Mouse (Mus musculus) embryo, embryonic 11.5 days (tissue): Measurements from ENCODE around the gene Ftcd.

Source experiments
- DNase-seq: peaks from one replicate; pipeline ENCODE4 v3.0.0-alpha.2; 2012; ENCODE audit warnings: low read depth, low spot score

Gene Ftcd

DNA sequence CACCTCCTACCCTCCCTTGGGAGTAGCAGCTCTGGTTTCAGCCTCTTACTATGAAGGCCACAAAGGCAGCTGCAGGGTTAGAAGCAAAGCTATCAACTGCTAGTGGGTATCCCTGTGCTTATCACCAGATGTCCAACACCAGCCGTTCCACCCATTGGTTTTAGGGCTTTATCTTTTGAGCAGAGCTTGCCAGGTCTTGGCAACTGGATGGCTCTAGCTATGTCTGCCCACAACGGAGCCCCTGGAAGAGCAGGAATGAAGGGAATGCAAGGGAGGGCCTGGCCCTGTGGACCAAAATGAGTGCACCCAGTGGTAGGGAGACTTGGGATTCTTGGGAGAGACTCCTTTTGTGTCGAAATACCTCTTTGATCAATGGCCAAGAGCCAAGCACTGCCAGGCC is 27.2 kb downstream of the Ftcd start:
- no peak for DNase-seq

DNA sequence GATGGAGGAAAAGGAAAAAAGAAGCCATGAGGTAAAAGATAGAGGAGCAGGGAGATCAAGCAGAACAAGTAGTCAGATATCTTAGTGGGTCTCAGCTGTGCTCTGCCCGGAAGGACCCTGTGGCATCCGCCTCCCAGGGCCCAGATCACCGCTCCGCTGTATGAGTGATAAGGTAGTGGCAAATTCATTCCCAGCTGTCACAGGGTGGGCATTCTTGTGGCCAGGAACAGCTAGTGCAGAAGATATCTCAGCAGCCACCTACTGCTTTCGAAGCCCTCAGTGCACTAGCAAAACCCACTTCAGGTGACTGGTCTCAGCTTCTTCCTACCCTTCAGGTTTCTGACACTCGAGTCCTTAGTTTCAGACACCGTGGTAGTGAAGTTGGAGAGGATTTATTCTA is 37.0 kb downstream of the Ftcd start:
- no peak for DNase-seq

DNA sequence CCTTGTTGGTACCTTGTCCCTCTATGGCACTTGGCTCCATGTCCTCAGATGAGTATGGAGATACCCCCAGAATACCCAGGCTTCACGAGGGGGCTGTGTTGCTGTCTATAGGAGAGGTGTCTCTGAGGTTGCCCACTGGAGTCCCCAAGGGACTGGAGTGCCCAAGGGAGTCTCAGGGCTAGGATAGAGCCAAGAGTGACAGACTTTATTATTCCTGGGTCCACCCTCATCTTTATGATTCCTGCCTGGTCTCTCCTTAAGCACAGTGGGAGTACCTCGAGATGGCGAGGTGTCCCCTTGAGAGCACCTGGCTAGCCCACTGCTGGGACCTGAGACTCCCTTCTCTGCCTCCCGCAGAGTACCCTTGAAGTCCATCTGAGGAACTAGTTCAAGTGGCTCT is 47.0 kb downstream of the Ftcd start:
- DNase-seq, result no peak

DNA sequence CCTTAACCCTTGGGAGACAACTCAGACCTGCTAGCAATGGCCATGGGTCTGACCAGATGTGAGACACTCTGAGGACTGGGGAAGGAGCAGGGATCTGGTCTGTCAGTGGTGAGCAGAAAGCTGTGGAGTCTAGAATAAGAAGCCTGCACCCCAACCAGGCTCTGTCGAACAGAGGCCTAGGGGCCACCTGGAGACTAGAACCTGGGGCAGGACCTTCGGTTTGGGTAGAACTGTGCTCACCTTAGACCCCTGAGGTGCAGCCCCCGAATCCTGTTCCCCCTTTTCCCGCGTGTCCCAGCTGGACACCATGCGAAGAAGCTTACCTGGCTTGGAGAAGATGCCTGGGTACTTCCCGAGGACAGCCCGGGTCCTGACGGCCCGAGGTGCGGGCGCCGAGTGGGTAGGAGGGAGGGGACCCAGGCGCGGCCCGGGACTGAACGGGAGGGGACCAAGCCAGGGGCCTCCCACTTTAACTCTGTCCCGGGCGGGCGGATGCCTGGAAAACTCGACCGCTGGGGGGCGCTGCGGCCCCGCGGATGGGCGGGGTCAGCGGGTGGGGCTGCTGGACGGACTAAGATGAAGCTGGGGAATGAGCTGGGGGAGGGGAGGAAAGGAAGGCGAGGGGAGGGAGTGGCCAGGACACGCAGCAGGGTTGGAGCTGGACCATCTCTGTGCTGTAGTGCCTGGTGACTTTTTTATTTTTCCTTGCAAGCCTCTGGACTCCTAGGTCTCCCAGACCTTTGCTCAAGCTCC is 47.7 kb downstream of the Ftcd start, which contains the start of gene Col6a2:
Gene Col6a2, minus strand, starts transcription at position 703 of the 753 bp plus-strand sequence.
- DNase-seq, result peak; percentile 80

DNA sequence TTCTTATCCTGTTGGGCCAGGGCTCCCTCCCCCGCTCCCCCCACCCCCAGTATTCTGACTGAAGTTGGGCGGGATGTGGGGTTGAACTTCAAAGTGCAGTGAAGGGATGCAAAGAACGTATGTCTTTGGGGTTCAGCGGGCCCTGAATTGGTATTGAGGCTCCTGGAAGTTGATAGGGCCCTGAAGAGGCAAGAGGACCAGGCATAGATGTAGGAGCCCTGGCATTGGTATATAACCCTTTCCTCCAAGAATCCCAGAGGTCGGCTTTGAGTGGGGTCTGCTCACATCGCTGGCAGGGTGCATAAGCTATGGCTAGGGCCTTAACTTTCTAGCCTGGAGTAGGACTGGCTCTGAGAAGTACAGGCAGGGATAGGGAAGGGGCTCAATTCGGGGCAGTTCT is 48.3 kb downstream of the Ftcd start:
- no peak for DNase-seq

DNA sequence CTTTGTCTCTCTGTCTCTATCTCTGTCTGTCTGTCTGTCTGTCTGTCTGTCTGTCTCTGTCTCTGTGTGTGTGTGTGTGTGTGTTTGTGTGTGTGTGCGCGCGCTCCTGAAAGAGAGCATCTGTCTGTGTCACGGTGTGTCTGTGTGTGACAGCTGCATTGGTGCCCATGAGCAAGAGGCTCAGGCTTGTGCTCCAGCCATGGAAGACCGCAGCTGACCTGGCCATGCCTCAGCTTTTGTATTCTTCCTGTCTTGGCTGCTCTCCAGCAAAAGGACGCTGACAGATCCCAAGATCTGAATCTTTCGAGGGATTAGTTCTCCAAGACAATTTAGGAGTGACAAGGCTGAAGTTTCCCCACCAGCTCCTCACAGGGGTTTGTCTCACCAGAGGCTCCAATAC is 49.5 kb downstream of the Ftcd start:
- DNase-seq, result no peak

DNA sequence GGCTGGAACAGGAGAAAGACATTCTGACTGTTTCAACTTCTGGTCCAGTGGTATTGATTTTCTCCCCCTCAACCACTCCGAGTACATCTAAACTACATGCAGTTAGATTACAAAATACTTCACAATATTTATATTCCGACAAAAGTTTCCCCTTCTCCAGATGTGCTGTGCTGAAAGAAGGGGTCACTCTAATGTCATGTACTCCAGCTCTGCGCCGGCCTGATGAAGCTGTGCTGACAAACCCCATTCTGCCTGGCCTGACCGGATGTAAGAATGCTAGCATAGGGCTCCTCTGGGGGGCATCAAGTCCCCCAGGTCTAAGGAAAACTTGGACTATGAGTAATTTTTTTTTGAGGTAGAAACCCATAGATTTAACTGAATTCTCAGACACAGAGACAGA is 52.3 kb downstream of the Ftcd start:
- DNase-seq, result no peak

DNA sequence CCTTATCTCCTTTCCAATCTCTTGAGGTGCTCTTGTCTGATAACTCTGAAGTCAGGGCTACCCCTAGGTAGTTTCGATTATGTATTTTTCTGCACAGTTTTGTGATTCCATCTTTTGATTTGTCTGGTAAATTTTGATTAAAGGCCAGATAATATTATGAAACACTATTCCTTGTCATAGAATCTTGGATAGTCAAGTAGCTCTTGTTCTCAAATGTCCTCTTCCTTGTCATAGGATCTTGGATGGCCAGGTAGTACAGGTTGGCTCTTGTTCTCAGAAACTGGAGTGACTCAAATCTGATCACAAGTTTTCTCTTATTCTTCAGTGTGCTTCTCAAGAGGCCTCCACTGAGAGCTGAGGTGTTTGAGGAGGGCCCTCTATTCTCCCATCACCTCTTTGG is 55.2 kb downstream of the Ftcd start:
- DNase-seq, result no peak

DNA sequence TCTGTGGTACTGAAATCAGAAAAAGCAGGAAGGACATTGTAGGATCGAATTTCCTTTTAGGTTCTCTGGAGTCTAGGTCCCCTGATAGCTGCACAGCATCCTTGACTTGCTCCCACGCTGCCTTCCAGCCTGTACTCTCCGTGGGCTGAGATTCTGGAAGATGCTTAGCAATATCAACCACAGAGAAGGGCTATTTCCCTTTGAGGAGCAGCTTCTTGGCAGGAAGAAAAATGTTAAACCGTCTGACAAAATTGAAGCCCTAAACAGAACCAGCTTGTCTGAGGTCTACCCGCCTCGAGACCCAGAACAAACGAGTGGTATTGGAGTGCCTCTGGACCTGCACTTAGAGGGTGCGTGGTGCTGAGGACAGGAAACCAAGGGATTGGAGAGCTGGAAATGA is 57.2 kb downstream of the Ftcd start:
- no peak for DNase-seq

DNA sequence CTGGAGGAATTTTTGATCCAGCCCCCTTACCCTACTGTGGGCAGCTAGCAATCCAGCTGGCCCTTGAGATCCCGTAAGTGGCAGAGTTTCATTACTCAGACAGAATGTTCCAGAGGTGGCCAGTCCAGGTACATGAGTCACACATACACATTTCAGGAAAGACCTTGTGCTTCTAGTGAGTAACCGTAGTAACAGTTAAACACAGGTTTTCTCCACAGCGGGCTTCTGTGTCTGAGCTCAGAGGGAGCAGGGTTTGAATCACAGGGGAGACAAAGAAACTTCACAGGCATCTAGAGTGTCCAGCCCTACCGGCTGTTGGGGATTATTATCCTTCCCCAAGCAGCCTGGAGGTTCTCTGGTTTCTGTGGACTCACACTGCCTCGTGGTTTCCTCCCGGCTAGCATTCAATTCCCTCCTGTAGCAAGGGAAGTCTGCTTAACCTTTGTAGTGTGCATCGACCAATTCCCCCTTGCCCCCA is 58.7 kb downstream of the Ftcd start:
- DNase-seq, result no peak

DNA sequence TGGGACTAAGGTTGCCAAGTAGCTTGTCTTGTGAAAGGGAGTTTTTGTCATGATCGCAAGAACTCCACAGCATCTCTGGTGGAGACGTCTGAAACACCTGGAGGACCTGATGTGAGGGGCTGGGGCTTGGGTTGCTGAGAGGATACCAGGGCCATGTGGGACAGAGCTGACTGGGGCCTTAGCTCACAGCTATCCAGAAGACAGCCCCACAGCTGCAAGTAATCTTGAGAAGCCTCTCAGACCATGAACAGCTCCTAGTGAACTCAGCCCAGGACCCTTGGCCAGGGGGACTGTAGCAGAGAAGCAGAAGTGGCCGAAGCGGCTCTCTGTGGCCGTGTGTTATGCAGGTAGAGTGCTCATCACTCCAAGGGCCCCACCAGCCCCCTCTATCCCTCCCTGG is 59.1 kb downstream of the Ftcd start:
- DNase-seq, result no peak

DNA sequence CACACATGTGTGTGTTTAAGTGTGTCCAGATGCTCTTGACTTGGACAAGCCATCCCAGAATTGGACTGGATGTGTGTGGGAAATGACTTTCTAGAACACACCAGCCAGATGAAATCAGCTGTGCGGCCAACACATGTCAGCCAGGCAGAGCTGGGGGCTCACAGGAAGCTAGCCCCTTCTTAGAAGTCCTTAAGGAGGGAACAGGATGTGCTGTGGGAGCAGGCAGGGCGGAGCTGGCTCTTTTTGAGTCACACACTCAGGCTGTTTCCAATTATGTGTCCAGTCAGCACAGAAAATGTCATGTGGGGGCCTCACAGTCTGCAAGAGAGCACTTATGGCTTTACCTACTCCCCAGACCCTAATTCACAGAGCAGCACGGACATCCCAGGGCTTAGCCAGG is 60.6 kb downstream of the Ftcd start:
- DNase-seq, result no peak

DNA sequence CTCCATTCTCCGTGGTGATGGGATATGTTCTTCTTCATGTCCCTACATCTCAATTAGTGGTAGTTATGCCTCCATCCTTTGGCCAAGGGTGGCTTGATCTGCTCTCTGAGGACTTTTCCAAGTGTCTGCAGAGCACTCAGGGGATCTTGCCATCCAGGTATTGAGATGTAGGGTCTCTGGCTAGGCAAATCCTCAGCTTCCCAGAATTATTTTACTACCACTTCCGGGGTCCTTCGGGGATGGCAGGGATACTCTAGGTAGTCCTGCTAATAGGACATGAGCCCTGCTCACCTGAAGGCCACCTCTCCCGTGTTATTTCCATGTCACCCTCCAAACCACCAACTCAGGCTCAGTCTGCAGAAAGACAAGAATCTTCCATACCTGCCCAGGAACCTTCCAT is 61.2 kb downstream of the Ftcd start:
- DNase-seq, result no peak
